Comparison of ENCODE assay signal across 8 mouse cellular contexts in genomic region chr7:113513963-113514649, GRCm38 (mm10). TPM values are rescaled to one million over a fixed set of nuclear protein-coding genes. Genes with fewer than 3 reads are reported as not detected.
A peak's percentile ranks its signal among the peaks of the same experiment; 100 is the strongest.
DNase-seq lines count a peak whose midpoint lies in the region; ATAC-seq and TF ChIP-seq lines count a peak whose summit lies in the region.

No protein-coding gene starts in this region.

- under 1% methylated on average over 44 of the region's 45 CpGs for WGBS in cerebellum, adult 2 months
- WGBS in liver, embryonic 12.5 days (ENCODE audit: insufficient replicate concordance), result under 1% methylated on average over 44 of the region's 45 CpGs
- under 1% methylated on average over 40 of the region's 45 CpGs for WGBS in neural tube, embryonic 15.5 days

- peak overlapping the region; percentile 94 for H3K4me2 ChIP-seq in liver, embryonic 12.5 days
- H3K4me2 ChIP-seq in neural tube, embryonic 15.5 days, result peak overlapping the region; percentile 85

- no peaks in the 10 kb centered on the region for H3K27me3 ChIP-seq in cerebellum, adult 2 months (ENCODE audit: control insufficient read depth, insufficient read depth, low read length)
- H3K27me3 ChIP-seq in testis, adult 2 months (ENCODE audit: control insufficient read depth, insufficient read depth, low read length), result no peaks in the 10 kb centered on the region
- H3K27me3 ChIP-seq in liver, embryonic 12.5 days (replicated peaks), result 0 out of 2 replicates have a peak, but pooled peaks cover 10% of the 10 kb centered on the region
- H3K27me3 ChIP-seq in neural tube, embryonic 15.5 days (replicated peaks), result 0 out of 2 replicates have a peak, but pooled peaks cover 2% of the 10 kb centered on the region

- TF ChIP-seq POLR2A in cerebellum, adult 2 months (IDR thresholded peaks at IDR 0.05; ENCODE audit: borderline replicate concordance, insufficient read depth, low read length), result no peak
- TF ChIP-seq POLR2A in testis, adult 2 months (IDR thresholded peaks at IDR 0.05; ENCODE audit: control insufficient read depth, low read depth, low read length), result no peak; the same call in 1 of the 2 replicates

- H3K27ac ChIP-seq in cerebellum, adult 2 months (ENCODE audit: insufficient read depth, low read length), result peak overlapping the region; percentile 85
- peak overlapping the region; percentile 82 for H3K27ac ChIP-seq in testis, adult 2 months (ENCODE audit: control insufficient read depth, insufficient read depth, low read depth, low read length)
- peak overlapping the region; percentile 85 for H3K27ac ChIP-seq in liver, embryonic 12.5 days
- peak overlapping the region; percentile 96 for H3K27ac ChIP-seq in neural tube, embryonic 15.5 days (replicated peaks)

- H3K4me1 ChIP-seq in cerebellum, adult 2 months (ENCODE audit: control insufficient read depth, insufficient read depth, low read length), result no peaks in the 10 kb centered on the region
- H3K4me1 ChIP-seq in testis, adult 2 months (ENCODE audit: control insufficient read depth, insufficient read depth, low read length), result peaks cover 7% of the 10 kb centered on the region; the same call in 1 of the 2 replicates
- H3K4me1 ChIP-seq in liver, embryonic 12.5 days, result peaks cover 45% of the 10 kb centered on the region
- peaks cover 18% of the 10 kb centered on the region for H3K4me1 ChIP-seq in neural tube, embryonic 15.5 days

- no peaks in the 10 kb centered on the region for H3K9me3 ChIP-seq in liver, embryonic 12.5 days (replicated peaks)
- H3K9me3 ChIP-seq in neural tube, embryonic 15.5 days (replicated peaks), result no peaks in the 10 kb centered on the region

- H3K36me3 ChIP-seq in testis, adult 2 months (ENCODE audit: control insufficient read depth, insufficient read depth, low read length), result no peaks in the 10 kb centered on the region
- no peaks in the 10 kb centered on the region for H3K36me3 ChIP-seq in liver, embryonic 12.5 days
- no peaks in the 10 kb centered on the region for H3K36me3 ChIP-seq in neural tube, embryonic 15.5 days

- peak; percentile 81 for ATAC-seq in liver, embryonic 12.5 days
- ATAC-seq in neural tube, embryonic 15.5 days (ENCODE audit: low FRiP score), result peak; percentile 73

- TF ChIP-seq CTCF in cerebellum, adult 2 months (IDR thresholded peaks at IDR 0.05; ENCODE audit: borderline replicate concordance, insufficient read depth, low read depth, low read length), result no peak
- TF ChIP-seq CTCF in testis, adult 2 months (IDR thresholded peaks at IDR 0.05; ENCODE audit: control insufficient read depth, insufficient read depth, insufficient replicate concordance, low read depth, low read length), result no peak

- peak overlapping the region; percentile 90 for H3K4me3 ChIP-seq in cerebellum, adult 2 months (replicated peaks; ENCODE audit: insufficient read depth, low read depth, low read length)
- peak overlapping the region; percentile 82 for H3K4me3 ChIP-seq in testis, adult 2 months (ENCODE audit: control insufficient read depth, low read depth, low read length)
- H3K4me3 ChIP-seq in liver, embryonic 12.5 days, result peak overlapping the region; percentile 81
- H3K4me3 ChIP-seq in neural tube, embryonic 15.5 days (replicated peaks), result peak overlapping the region; percentile 99

- no peak for DNase-seq in cerebellum, adult 2 months
- DNase-seq in cerebellum, postnatal 25 days, result no peak
- no peak for DNase-seq in testis, postnatal 14 days (ENCODE audit: low spot score)
- peak; percentile 41 for DNase-seq in forelimb bud, embryonic 11.5 days (ENCODE audit: low read depth, low spot score)
- no peak for DNase-seq in thymus, postnatal 14 days

- peak overlapping the region; percentile 85 for H3K9ac ChIP-seq in liver, embryonic 12.5 days
- peak overlapping the region; percentile 98 for H3K9ac ChIP-seq in neural tube, embryonic 15.5 days (replicated peaks)

RNA-seq across cellular contexts. Expression of gene Far1, which starts 0.5 kb away (rescaled TPM):
- polyA plus RNA-seq in cerebellum, adult 2 months (2012; rRNA removed), result 61.2 and 61.7 TPM in 2 replicates
- polyA plus RNA-seq in testis, adult 2 months (2012; rRNA removed), result 14.5 and 17.9 TPM in 2 replicates
- 33.1 and 37.9 TPM in 2 replicates for polyA plus RNA-seq in liver, embryonic 12.5 days (2016; fragmentation: Nextera tagmentation; extraction: Ambion mirVana)
- polyA plus RNA-seq in neural tube, embryonic 15.5 days (2015; fragmentation: Nextera tagmentation; extraction: Ambion mirVana), result 61.2 and 63.7 TPM in 2 replicates
